ENCODE assay signal across 1 mouse cellular context in the genomic region with DNA sequence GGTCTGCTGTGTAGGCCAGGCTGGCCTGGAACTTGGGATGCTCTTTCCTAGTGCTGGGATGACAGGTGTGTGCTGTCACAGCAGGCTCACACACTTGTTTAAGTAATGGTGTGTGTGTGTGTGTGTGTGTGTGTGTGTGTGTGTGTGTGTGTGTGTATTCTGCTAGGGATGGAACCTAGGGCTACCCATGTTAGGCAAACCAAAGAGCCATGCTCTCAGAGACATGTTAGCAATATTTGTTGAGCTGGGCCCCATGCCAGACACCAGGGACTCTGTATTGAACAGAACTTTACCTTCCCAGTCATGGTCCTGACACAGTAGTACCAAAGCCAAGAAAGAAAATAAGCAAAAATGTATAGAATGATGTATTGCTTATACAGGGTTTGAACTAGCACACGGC.
TF ChIP-seq lines count a peak whose summit lies in the region.

No protein-coding gene starts in this region.

TF ChIP-seq in MEL, 35 proteins besides CTCF, POLR2A, EP300 and RAD21:
- TF ChIP-seq ZC3H11A (IDR thresholded peaks at IDR 0.05; ENCODE audit: low read depth, low read length) = no peak
- no peak for TF ChIP-seq NRF1 (IDR thresholded peaks at IDR 0.05; ENCODE audit: insufficient read depth, low read depth, low read length, poor library complexity, severe bottlenecking)
- TF ChIP-seq POLR2AphosphoS5 (IDR thresholded peaks at IDR 0.05; ENCODE audit: borderline replicate concordance, low read depth, low read length) = peak; percentile 14; the same call in 1 of the 2 replicates
